Mouse (Mus musculus) liver, embryonic 13.5 days (tissue): ENCODE data around the gene Rgcc. TPM values are rescaled to one million over a fixed set of nuclear protein-coding genes. Genes with fewer than 3 reads are reported as not detected.

ENCODE experiments used
- ATAC-seq: fragments of 200-750 bp; cut with Nextera tagmentation; 2 replicates; pipeline ENCODE4 v1.8.0; 2017; ENCODE audit warnings: low read depth, mild to moderate bottlenecking, moderate number of reproducible peaks, moderate library complexity
- DNase-seq: peaks from one replicate; pipeline ENCODE4 v3.0.0; 2022
- H3K27ac ChIP-seq: fragments of 300-500 bp; sonication (generic); 2 replicates; pipeline ENCODE4 v1.5.1; 2015; ENCODE audit warnings: moderate library complexity, mild to moderate bottlenecking, inconsistent platforms
- H3K27me3 ChIP-seq: fragments of 300-500 bp; sonication (generic); 2 replicates; pipeline ENCODE4 v1.6.1; 2015; ENCODE audit warnings: mild to moderate bottlenecking, inconsistent platforms
- H3K36me3 ChIP-seq: fragments of 300-500 bp; sonication (generic); 2 replicates; pipeline ENCODE4 v1.6.1; 2015; ENCODE audit warnings: mild to moderate bottlenecking, inconsistent platforms
- H3K4me1 ChIP-seq: fragments of 300-500 bp; sonication (generic); replicated peaks from 2 replicates; pipeline ENCODE4 v1.6.1; 2015; ENCODE audit warnings: inconsistent platforms
- H3K4me2 ChIP-seq: fragments of 300-500 bp; sonication (generic); 2 replicates; pipeline ENCODE4 v1.6.1; 2015; ENCODE audit warnings: inconsistent platforms, mild to moderate bottlenecking, moderate library complexity
- H3K4me3 ChIP-seq: fragments of 300-500 bp; sonication (generic); replicated peaks from 2 replicates; pipeline ENCODE4 v1.5.1; 2015; ENCODE audit warnings: mild to moderate bottlenecking, inconsistent platforms
- H3K9ac ChIP-seq: fragments of 300-500 bp; sonication (generic); 2 replicates; pipeline ENCODE4 v1.6.1; 2015; ENCODE audit warnings: mild to moderate bottlenecking, inconsistent platforms
- H3K9me3 ChIP-seq: fragments of 300-500 bp; sonication (generic); replicated peaks from 2 replicates; pipeline ENCODE4 v1.6.1; 2016; ENCODE audit warnings: inconsistent platforms
- WGBS: fragments of 180-500 bp; shearing (Covaris S2); methylation state at CpG from one replicate; pipeline ENCODE4 v1.1.7; 2015; ENCODE audit not compliant: insufficient replicate concordance; 5-methylcytosine and 5-hydroxymethylcytosine counted together
- polyA plus RNA-seq: library from polyadenylated mRNA; unstranded; fragments of >200 nt; fragmentation: Nextera tagmentation; extraction: Ambion mirVana; gene quantifications from 2 replicates; pipeline ENCODE4 v1.2.1, GENCODE M21; 2015

Gene Rgcc
- polyA plus RNA-seq, 1 experiment from 2014 or later = 322 TPM

DNA sequence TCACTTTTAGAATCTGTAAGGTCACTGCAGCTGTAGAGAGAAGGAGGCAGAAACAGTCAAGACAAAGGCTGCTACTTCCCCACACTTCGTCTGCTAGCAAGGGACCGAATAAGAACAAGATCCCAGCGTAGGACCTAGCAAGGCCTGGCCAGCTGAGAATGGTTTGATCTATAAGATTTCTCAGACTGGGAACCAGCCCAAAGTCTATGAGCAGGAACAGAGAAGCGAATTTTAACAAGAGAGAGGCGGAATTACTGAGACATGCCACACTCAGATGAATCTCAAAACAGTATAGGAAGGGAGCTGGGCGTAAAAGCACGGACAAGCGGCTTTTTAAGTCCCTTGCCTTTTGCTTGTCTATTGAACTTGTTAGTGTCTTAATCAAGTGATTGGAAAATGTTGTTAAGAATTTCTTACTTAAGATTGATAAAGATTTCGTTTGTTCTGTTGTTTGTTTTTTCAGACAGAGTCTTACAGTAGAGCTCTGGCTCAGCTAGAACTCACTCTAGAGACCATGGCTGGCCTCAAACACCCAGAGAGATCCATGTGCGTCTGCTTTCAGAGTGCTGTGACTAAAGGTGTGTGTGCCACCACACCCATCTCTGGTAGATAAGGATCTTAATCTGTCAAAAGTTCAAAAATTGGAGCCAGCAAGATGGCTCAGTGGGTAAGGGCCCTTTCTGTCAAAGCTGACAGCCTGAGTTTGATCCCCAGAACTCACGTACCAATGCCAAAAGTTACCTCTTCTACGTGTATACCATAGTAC, 13.0 kb upstream of the Rgcc start:
- Histone ChIP-seq H3K4me1 (peaks cover 38% of the 10 kb centered on the region), H3K36me3 (no peaks in the 10 kb centered on the region), H3K4me3 (no peak overlapping the region), H3K9ac (no peak overlapping the region), H3K27ac (peak overlapping the region; percentile 41), H3K27me3 (no peaks in the 10 kb centered on the region), H3K4me2 (no peak overlapping the region), H3K9me3 (no peaks in the 10 kb centered on the region)
- DNase-seq (no peak), ATAC-seq (no peak)
- 69% methylated on average over 12 of the region's 12 CpGs for WGBS

DNA sequence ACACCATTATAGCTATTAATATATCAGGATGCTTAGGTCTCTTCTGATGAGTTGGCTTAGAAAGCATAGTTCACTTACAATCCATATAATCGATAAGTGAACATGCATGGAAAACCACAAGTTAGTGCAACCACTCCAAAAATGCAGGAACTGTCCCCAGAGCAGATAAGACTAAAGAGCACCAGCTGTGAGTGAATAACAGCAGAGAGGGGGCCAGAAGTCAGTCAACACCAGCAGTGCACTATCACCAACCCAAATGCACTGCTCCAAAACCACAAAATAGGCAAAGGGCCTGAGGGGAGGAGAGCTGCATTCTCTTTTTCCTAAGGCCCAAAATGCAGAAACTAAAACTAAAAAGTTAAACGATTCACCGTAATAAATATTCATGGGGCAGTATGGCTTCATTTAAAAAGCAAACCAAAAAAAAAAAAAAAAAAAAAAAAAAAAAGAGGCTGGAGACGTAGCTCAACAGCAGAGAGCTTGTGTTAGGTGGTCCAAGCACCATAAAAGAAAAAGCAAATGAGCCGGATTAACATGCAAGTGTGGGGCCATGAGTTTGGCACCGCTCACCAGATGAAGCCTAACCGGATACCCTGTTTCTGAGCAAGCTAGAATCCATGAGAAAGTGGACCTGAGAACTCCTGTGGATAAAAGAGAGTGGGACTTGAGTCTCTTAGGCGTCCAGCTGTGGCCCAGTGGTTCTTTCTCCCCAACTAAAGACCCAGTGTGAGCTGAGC, 12.2 kb upstream of the Rgcc start:
- no peaks in the 10 kb centered on the region for H3K27me3 ChIP-seq

DNA sequence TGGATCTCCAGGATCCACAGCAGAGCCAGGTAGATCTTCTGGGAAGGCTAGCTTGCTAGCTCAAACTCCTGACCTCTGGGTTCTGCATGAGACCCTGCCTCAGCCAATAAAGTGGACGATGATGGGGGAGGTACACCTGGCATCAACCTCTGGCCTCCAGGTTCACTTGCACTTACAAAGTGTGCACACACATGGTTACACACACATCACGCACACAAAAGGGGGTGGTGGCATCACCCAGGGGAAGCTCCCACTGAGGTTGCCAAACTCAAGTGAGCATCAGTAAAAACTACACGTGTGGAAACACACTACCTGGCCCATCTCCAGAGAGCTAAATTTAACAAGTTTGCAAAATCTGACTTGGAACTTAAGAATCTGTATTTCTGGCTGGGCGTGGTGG, 11.3 kb upstream of the Rgcc start:
- Histone ChIP-seq H3K9me3 (no peaks in the 10 kb centered on the region), H3K9ac (no peak overlapping the region), H3K4me2 (no peak overlapping the region), H3K27ac (no peak overlapping the region), H3K4me3 (no peak overlapping the region), H3K27me3 (no peaks in the 10 kb centered on the region), H3K4me1 (peaks cover 55% of the 10 kb centered on the region), H3K36me3 (no peaks in the 10 kb centered on the region)
- DNase-seq = no peak
- ATAC-seq = no peak
- WGBS = 67% methylated on average over 4 of the region's 4 CpGs

More for the DNA sequence above, 12.2 kb upstream of the Rgcc start:
- WGBS = 41% methylated on average over 8 of the region's 8 CpGs
- no peak overlapping the region for H3K9ac ChIP-seq
- peaks cover 46% of the 10 kb centered on the region for H3K4me1 ChIP-seq
- DNase-seq (no peak), ATAC-seq (peak; percentile 74)
- no peaks in the 10 kb centered on the region for H3K36me3 ChIP-seq
- H3K27ac ChIP-seq = peak overlapping the region; percentile 41
- no peak overlapping the region for H3K4me3 ChIP-seq
- no peaks in the 10 kb centered on the region for H3K9me3 ChIP-seq
- H3K4me2 ChIP-seq = no peak overlapping the region

DNA sequence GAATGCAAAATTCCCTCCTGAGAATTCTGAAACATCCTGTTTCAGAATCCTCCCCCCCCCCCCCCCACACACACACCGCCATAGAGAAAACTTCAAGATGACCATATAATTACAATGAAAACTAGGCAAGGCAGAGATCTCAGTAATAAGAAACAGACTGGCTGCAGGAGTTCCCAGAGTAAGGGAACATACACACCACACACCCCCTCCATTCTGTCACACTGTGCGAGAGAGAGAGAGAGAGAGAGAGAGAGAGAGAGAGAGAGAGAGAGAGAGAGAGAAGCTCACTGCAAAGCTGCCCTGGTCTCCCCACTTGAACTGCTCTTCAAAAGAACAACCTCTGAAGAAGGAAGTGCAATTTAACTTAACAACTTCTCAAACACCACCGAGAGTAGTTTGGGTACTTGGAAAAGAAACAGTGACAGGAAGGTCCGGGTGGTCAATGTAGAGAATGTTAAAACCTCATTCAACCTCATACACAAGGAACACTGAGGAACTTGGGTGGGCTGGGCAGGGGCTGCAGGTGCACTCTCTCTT, 10.5 kb upstream of the Rgcc start:
- ATAC-seq = no peak
- Histone ChIP-seq H3K27ac (no peak overlapping the region), H3K27me3 (no peaks in the 10 kb centered on the region), H3K9ac (no peak overlapping the region; the same call in 1 of the 2 replicates), H3K4me3 (no peak overlapping the region), H3K36me3 (no peaks in the 10 kb centered on the region), H3K9me3 (no peaks in the 10 kb centered on the region), H3K4me1 (peaks cover 62% of the 10 kb centered on the region), H3K4me2 (no peak overlapping the region)
- no peak for DNase-seq
- 44% methylated on average over 4 of the region's 4 CpGs for WGBS

DNA sequence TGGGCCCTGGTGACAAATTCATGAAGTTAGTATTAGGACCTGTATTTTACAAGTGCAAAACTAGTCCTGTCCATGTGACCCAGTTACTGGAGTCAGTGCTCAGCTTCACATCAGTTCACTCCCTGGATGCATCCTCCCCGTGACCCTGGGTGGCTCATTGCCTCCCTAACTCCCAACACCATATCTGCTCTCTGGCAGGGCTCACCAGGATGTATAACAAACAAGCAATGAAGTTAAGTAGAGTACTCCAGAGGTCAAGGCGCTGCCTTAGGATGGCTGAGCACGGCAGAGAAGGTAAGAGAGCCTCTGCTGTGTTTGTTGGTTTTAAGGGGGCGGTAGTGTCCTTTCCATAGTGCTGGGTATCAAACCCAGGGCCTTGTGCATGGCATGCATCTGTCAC, 7.7 kb upstream of the Rgcc start:
- Histone ChIP-seq H3K27me3 (no peaks in the 10 kb centered on the region), H3K9me3 (no peaks in the 10 kb centered on the region), H3K27ac (peak overlapping the region; percentile 86; the same call in 1 of the 2 replicates), H3K4me1 (peaks cover 78% of the 10 kb centered on the region), H3K4me3 (no peak overlapping the region), H3K9ac (no peak overlapping the region), H3K4me2 (no peak overlapping the region), H3K36me3 (no peaks in the 10 kb centered on the region)
- WGBS = 69% methylated on average over 4 of the region's 4 CpGs
- DNase-seq (no peak), ATAC-seq (no peak)

DNA sequence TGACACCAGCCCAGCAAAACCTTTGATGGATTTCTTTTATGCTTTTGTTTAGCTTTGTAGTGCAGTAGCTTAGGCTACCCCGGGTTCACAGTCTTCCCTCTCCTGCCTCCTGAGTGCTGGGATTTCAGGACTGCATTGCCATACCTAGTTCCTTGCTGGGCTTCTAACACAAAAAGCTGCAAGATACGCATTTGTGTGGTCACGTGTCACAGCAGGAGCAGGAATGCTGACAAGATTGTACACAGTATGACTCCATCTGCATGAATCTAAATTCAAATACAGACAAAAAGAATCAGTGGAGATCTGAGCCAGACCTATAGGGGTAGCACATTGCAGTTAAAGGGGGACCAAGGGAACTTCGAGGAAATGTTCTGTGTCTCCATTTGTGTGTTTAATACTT, 6.9 kb upstream of the Rgcc start:
- Histone ChIP-seq H3K36me3 (no peaks in the 10 kb centered on the region), H3K27me3 (no peaks in the 10 kb centered on the region), H3K4me1 (peaks cover 78% of the 10 kb centered on the region), H3K27ac (peak overlapping the region; percentile 86), H3K9me3 (no peaks in the 10 kb centered on the region), H3K4me2 (no peak overlapping the region), H3K4me3 (no peak overlapping the region), H3K9ac (0 out of 2 replicates have a peak overlapping the region, but pooled peaks have one; percentile 5)
- DNase-seq (no peak), ATAC-seq (no peak)
- 67% methylated on average over 4 of the region's 4 CpGs for WGBS

DNA sequence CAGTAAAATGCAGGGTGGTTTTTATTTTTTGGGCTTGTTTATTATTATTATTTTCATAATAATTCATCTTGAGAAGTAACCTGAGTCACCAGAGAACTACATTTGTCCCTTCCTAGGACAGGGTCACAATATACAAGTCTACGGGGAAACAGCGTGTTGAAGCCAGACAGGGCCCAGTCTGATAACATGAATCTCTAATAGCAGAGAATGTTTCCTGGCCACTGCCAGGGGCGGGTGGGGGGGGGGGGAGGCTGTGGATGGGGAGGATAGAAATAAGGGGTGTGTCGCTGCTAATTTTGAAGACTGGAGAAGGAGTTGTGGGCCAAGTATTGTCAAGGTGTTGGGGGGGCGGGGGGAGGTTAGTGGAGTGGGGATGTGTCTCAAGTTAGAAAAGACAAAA, 6.5 kb upstream of the Rgcc start:
- Histone ChIP-seq H3K27me3 (no peaks in the 10 kb centered on the region), H3K27ac (peak overlapping the region; percentile 86), H3K4me1 (peaks cover 78% of the 10 kb centered on the region), H3K4me2 (peak overlapping the region; percentile 38), H3K9me3 (no peaks in the 10 kb centered on the region), H3K4me3 (no peak overlapping the region), H3K9ac (peak overlapping the region; percentile 22; the same call in 1 of the 2 replicates), H3K36me3 (no peaks in the 10 kb centered on the region)
- ATAC-seq (peak; percentile 64), DNase-seq (no peak)
- WGBS = 18% methylated on average over 5 of the region's 5 CpGs

DNA sequence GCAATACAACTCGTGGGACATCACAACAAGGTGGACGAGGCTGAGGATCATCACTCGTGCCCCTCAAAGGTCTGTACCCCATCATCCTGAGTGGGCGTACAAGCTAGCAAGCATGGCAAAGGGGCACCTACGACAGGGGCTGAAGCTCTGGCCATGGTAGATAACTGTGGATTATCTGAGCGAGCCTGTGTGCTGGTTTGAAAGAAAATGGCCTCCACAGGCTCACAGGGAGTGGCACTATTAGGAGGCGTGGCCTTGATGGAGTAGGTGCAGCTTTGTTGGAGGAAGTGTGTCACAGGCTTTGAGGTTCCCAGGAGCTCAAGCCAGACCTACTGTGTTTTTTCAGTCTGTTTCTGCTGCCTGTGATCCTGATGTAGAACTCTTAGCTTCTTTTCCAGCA, 5.7 kb upstream of the Rgcc start:
- H3K27ac ChIP-seq = peak overlapping the region; percentile 86
- H3K27me3 ChIP-seq = no peaks in the 10 kb centered on the region
- H3K4me1 ChIP-seq = peaks cover 78% of the 10 kb centered on the region
- H3K4me2 ChIP-seq = peak overlapping the region; percentile 38
- H3K4me3 ChIP-seq = no peak overlapping the region
- no peaks in the 10 kb centered on the region for H3K9me3 ChIP-seq
- WGBS = 34% methylated on average over 7 of the region's 7 CpGs
- H3K9ac ChIP-seq = peak overlapping the region; percentile 22; the same call in 1 of the 2 replicates
- DNase-seq (no peak), ATAC-seq (peak; percentile 93)
- no peaks in the 10 kb centered on the region for H3K36me3 ChIP-seq

DNA sequence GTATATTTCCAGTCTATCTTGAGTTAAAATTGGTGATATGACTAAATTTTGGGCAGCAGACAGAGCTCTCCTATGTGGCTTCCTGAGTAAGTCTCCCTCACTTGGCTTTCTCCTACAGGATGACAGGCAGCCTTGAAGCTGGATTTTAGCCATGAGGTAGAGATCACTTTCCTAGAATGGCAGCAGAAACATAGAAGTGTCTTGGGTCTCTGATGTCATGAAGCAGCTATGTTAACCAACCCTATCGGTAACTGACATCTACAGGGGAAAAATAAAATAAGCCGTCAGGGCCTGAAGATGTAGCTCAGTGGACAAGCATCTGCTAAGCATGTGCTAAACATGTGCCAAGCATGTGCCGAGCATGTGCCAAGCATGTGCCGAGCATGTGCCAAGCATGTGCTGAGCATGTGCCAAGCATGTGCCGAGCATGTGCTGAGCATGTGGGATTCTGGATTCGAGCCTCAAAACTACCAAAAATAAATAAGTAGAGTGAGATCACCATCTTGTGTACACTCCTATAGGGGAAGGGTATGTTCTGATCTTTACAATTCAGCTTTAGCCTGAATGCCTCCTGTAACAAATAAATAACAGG, 3.5 kb upstream of the Rgcc start:
- ATAC-seq (no peak), DNase-seq (no peak)
- peaks cover 79% of the 10 kb centered on the region for H3K4me1 ChIP-seq
- no peak overlapping the region for H3K4me2 ChIP-seq
- no peaks in the 10 kb centered on the region for H3K27me3 ChIP-seq
- peaks cover 6% of the 10 kb centered on the region; the same call in 1 of the 2 replicates for H3K36me3 ChIP-seq
- H3K4me3 ChIP-seq = no peak overlapping the region
- no peaks in the 10 kb centered on the region for H3K9me3 ChIP-seq
- 0 out of 2 replicates have a peak overlapping the region, but pooled peaks have one; percentile 4 for H3K27ac ChIP-seq
- H3K9ac ChIP-seq = no peak overlapping the region
- 87% methylated on average over 6 of the region's 6 CpGs for WGBS

DNA sequence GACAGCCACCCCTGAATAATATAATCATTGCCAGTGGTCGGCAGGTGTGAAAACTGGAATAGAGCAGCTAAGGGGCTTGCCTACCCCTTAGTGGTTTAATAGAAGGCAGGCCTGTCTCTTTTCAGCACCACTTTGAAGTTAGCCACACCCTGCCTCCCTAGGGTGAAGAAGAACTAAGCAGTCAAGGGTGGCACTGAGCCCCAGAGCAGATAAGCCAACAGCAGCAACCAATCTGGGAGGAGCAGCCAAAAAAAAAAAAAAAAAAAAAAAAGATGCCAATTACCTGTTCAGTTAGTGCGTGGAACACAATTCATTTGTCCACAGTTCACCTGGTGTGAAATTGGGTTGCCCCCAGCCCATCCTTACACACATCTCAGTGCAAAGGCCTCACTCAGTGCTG, 1.7 kb upstream of the Rgcc start:
- Histone ChIP-seq H3K9ac (peak overlapping the region; percentile 72; the same call in 1 of the 2 replicates), H3K4me2 (peak overlapping the region; percentile 86), H3K36me3 (peaks cover 22% of the 10 kb centered on the region), H3K27me3 (no peaks in the 10 kb centered on the region), H3K9me3 (no peaks in the 10 kb centered on the region), H3K4me3 (0 out of 2 replicates have a peak overlapping the region, but pooled peaks have one; percentile 0), H3K4me1 (peaks cover 82% of the 10 kb centered on the region), H3K27ac (peak overlapping the region; percentile 92)
- ATAC-seq = peak; percentile 35
- DNase-seq = peak; percentile 63
- 27% methylated on average over 2 of the region's 2 CpGs for WGBS
